ENCODE assay signal across 29 mouse cellular contexts in the genomic region with DNA sequence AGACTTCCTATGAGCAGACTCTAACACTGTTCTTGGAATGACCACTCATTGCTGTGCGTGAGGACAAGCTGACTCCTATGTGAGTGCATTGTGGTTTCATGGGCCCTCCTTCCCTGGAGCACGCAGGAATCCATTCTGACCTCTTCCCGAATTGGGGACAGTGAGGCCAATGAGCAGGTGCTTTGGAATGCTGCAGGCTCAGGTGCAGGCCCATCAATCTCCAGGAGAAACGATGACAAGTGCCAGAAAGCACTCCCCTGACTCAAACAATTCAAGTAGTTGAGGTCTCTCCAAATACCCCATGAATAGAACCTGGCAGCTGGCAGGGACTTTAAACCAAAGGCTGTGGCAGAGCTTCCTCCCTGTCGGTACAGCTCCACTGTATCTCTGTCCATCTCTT. TPM values are rescaled to one million over a fixed set of nuclear protein-coding genes. Genes with fewer than 3 reads are reported as not detected.
DNase-seq lines count a peak whose midpoint lies in the region; ATAC-seq and TF ChIP-seq lines count a peak whose summit lies in the region.
"Had no signal": no experiment of that assay in that cellular context is flagged by ENCODE, and none has a peak within 500 bp of the region (broad histone marks: within the 10 kb centered on the region; RNA-seq: fewer than 3 reads in every experiment).

No protein-coding gene starts in this region.

- H3K4me2 ChIP-seq in embryonic facial prominence, embryonic 14.5 days (ENCODE audit: low read depth, low read length): no peak overlapping the region
- H3K4me2 ChIP-seq in hindbrain, embryonic 13.5 days: no peak overlapping the region
- H3K4me2 ChIP-seq in lung, embryonic 14.5 days: no peak overlapping the region
- H3K4me2 ChIP-seq in lung, postnatal 0 days (replicated peaks; ENCODE audit: low read depth, low read length): no peak overlapping the region
- H3K4me2 ChIP-seq: embryonic facial prominence, embryonic 15.5 days; heart, embryonic 15.5 days; liver, embryonic 12.5 days had no signal

- no peak overlapping the region for H3K4me3 ChIP-seq in embryonic facial prominence, embryonic 14.5 days (ENCODE audit: low read depth, low read length)
- no peak overlapping the region for H3K4me3 ChIP-seq in embryonic facial prominence, embryonic 10.5 days
- no peak overlapping the region for H3K4me3 ChIP-seq in hindbrain, embryonic 13.5 days
- H3K4me3 ChIP-seq in hindbrain, embryonic 10.5 days: no peak overlapping the region
- no peak overlapping the region for H3K4me3 ChIP-seq in lung, embryonic 14.5 days (ENCODE audit: low read depth, low read length)
- H3K4me3 ChIP-seq in lung, postnatal 0 days (ENCODE audit: low read depth, low read length): no peak overlapping the region
- H3K4me3 ChIP-seq: embryonic facial prominence, embryonic 15.5 days; heart, embryonic 10.5 days; heart, embryonic 15.5 days; liver, embryonic 12.5 days had no signal

- H3K36me3 ChIP-seq in embryonic facial prominence, embryonic 14.5 days (ENCODE audit: control insufficient read depth, insufficient read depth, low read length): no peaks in the 10 kb centered on the region
- no peaks in the 10 kb centered on the region for H3K36me3 ChIP-seq in embryonic facial prominence, embryonic 10.5 days (replicated peaks)
- no peaks in the 10 kb centered on the region for H3K36me3 ChIP-seq in hindbrain, embryonic 13.5 days
- H3K36me3 ChIP-seq in hindbrain, embryonic 10.5 days: no peaks in the 10 kb centered on the region
- H3K36me3 ChIP-seq in lung, embryonic 14.5 days (ENCODE audit: insufficient read depth): no peaks in the 10 kb centered on the region
- H3K36me3 ChIP-seq in lung, postnatal 0 days (ENCODE audit: insufficient read depth, low read length): no peaks in the 10 kb centered on the region
- H3K36me3 ChIP-seq: embryonic facial prominence, embryonic 15.5 days; heart, embryonic 10.5 days; heart, embryonic 15.5 days; liver, embryonic 12.5 days had no signal

- no peak for TF ChIP-seq EP300 in lung, postnatal 0 days (IDR thresholded peaks at IDR 0.05)

- TF ChIP-seq CTCF in lung, embryonic 14.5 days (IDR thresholded peaks at IDR 0.05; ENCODE audit: low read depth): no peak
- TF ChIP-seq CTCF in lung, postnatal 0 days (IDR thresholded peaks at IDR 0.05): no peak

- H3K9ac ChIP-seq in embryonic facial prominence, embryonic 14.5 days (ENCODE audit: low read depth, low read length): no peak overlapping the region
- H3K9ac ChIP-seq in hindbrain, embryonic 13.5 days: no peak overlapping the region
- no peak overlapping the region for H3K9ac ChIP-seq in lung, embryonic 14.5 days
- no peak overlapping the region for H3K9ac ChIP-seq in lung, postnatal 0 days (replicated peaks; ENCODE audit: low read depth)
- H3K9ac ChIP-seq: embryonic facial prominence, embryonic 15.5 days; heart, embryonic 15.5 days; liver, embryonic 12.5 days; liver, postnatal 0 days had no signal

- H3K4me1 ChIP-seq in embryonic facial prominence, embryonic 14.5 days (ENCODE audit: control insufficient read depth, insufficient read depth, low read length): peaks cover 23% of the 10 kb centered on the region
- peaks cover 49% of the 10 kb centered on the region for H3K4me1 ChIP-seq in embryonic facial prominence, embryonic 10.5 days
- peaks cover 59% of the 10 kb centered on the region for H3K4me1 ChIP-seq in hindbrain, embryonic 13.5 days (replicated peaks)
- peaks cover 58% of the 10 kb centered on the region for H3K4me1 ChIP-seq in hindbrain, embryonic 10.5 days (replicated peaks)
- H3K4me1 ChIP-seq in lung, embryonic 14.5 days (ENCODE audit: insufficient read depth): peaks cover 5% of the 10 kb centered on the region; the same call in 1 of the 2 replicates
- H3K4me1 ChIP-seq in lung, postnatal 0 days (ENCODE audit: insufficient read depth, low read depth, low read length): no peaks in the 10 kb centered on the region
- H3K4me1 ChIP-seq: liver, embryonic 12.5 days had no signal

- no peaks in the 10 kb centered on the region for H3K9me3 ChIP-seq in embryonic facial prominence, embryonic 14.5 days (ENCODE audit: control insufficient read depth, low read length)
- no peaks in the 10 kb centered on the region for H3K9me3 ChIP-seq in embryonic facial prominence, embryonic 10.5 days
- no peaks in the 10 kb centered on the region for H3K9me3 ChIP-seq in hindbrain, embryonic 13.5 days
- no peaks in the 10 kb centered on the region for H3K9me3 ChIP-seq in hindbrain, embryonic 10.5 days
- no peaks in the 10 kb centered on the region for H3K9me3 ChIP-seq in lung, embryonic 14.5 days (ENCODE audit: low read depth, low read length)
- no peaks in the 10 kb centered on the region for H3K9me3 ChIP-seq in lung, postnatal 0 days (ENCODE audit: low read length)
- H3K9me3 ChIP-seq: embryonic facial prominence, embryonic 15.5 days; heart, embryonic 10.5 days; heart, embryonic 15.5 days; liver, embryonic 12.5 days had no signal

- WGBS in embryonic facial prominence, embryonic 14.5 days: 9% methylated on average over 5 of the region's 5 CpGs
- 10% methylated on average over 5 of the region's 5 CpGs for WGBS in embryonic facial prominence, embryonic 10.5 days
- 10% methylated on average over 5 of the region's 5 CpGs for WGBS in hindbrain, embryonic 13.5 days
- WGBS in hindbrain, embryonic 10.5 days: 11% methylated on average over 5 of the region's 5 CpGs
- WGBS in lung, embryonic 14.5 days: 12% methylated on average over 5 of the region's 5 CpGs
- 10% methylated on average over 5 of the region's 5 CpGs for WGBS in lung, postnatal 0 days

- peak; percentile 8 for DNase-seq in embryonic facial prominence, embryonic 14.5 days (ENCODE audit: low spot score)
- no peak for DNase-seq in embryonic facial prominence, embryonic 10.5 days (ENCODE audit: low spot score)
- no peak for DNase-seq in hindbrain, embryonic 10.5 days (ENCODE audit: low spot score)
- DNase-seq in lung, embryonic 14.5 days: peak; percentile 4
- DNase-seq in lung, postnatal 0 days (ENCODE audit: low spot score): no peak
- peak; percentile 9 for DNase-seq in Muller cell, postnatal 12 days (ENCODE audit: inconsistent ontology term)
- no peak for DNase-seq in adrenal gland, postnatal 25 days
- DNase-seq: adrenal gland, postnatal 14 days; cerebellum, adult 18-20 months; cerebellum, postnatal 10 days; gastrocnemius, postnatal 25 days; heart, adult 11 months; kidney, adult 9 months; kidney, postnatal 10 days; liver, postnatal 0 days; lung, postnatal 10 days; spleen, adult 18-20 months; thymus, postnatal 14 days had no signal

- ATAC-seq in embryonic facial prominence, embryonic 14.5 days (ENCODE audit: low read depth): 0 out of 2 replicates have a peak, but pooled peaks have one; percentile 33
- no peak for ATAC-seq in hindbrain, embryonic 13.5 days (ENCODE audit: low FRiP score)
- ATAC-seq in lung, embryonic 14.5 days (ENCODE audit: insufficient read depth): no peak
- no peak for ATAC-seq in lung, postnatal 0 days
- ATAC-seq: intestine, postnatal 0 days; liver, embryonic 12.5 days; liver, postnatal 0 days had no signal

- no peak overlapping the region for H3K27ac ChIP-seq in embryonic facial prominence, embryonic 14.5 days (replicated peaks; ENCODE audit: low read depth, low read length)
- H3K27ac ChIP-seq in embryonic facial prominence, embryonic 10.5 days (replicated peaks): no peak overlapping the region
- H3K27ac ChIP-seq in hindbrain, embryonic 13.5 days: peak overlapping the region; percentile 30; the same call in 1 of the 2 replicates
- H3K27ac ChIP-seq in hindbrain, embryonic 10.5 days: no peak overlapping the region
- H3K27ac ChIP-seq in lung, embryonic 14.5 days (ENCODE audit: low read depth): no peak overlapping the region
- no peak overlapping the region for H3K27ac ChIP-seq in lung, postnatal 0 days (ENCODE audit: low read length)
- H3K27ac ChIP-seq: embryonic facial prominence, embryonic 15.5 days; heart, embryonic 15.5 days; liver, embryonic 12.5 days; macrophage had no signal

- peaks cover 6% of the 10 kb centered on the region; the same call in 1 of the 2 replicates for H3K27me3 ChIP-seq in embryonic facial prominence, embryonic 14.5 days (replicated peaks; ENCODE audit: control insufficient read depth, insufficient read depth, low read length)
- H3K27me3 ChIP-seq in embryonic facial prominence, embryonic 10.5 days (replicated peaks; ENCODE audit: low read depth, poor library complexity, severe bottlenecking): peaks cover 71% of the 10 kb centered on the region
- H3K27me3 ChIP-seq in hindbrain, embryonic 13.5 days: peaks cover 40% of the 10 kb centered on the region
- peaks cover 55% of the 10 kb centered on the region for H3K27me3 ChIP-seq in hindbrain, embryonic 10.5 days (ENCODE audit: insufficient read depth, poor library complexity, severe bottlenecking)
- H3K27me3 ChIP-seq in lung, embryonic 14.5 days (ENCODE audit: insufficient read depth, low read length): no peaks in the 10 kb centered on the region
- no peaks in the 10 kb centered on the region for H3K27me3 ChIP-seq in lung, postnatal 0 days (replicated peaks; ENCODE audit: insufficient read depth, low read length)
- H3K27me3 ChIP-seq: heart, embryonic 15.5 days had no signal

RNA-seq across cellular contexts. Expression of a gene that starts 3.4 kb away (rescaled TPM):
- 0.41 and 0.67 TPM in 2 replicates for polyA plus RNA-seq in embryonic facial prominence, embryonic 14.5 days (2014; fragmentation: Nextera tagmentation; extraction: Ambion mirVana)
- 0.13 and 0.20 TPM in 2 replicates for polyA plus RNA-seq in embryonic facial prominence, embryonic 10.5 days (2016; fragmentation: Nextera tagmentation; extraction: Ambion mirVana)
- polyA plus RNA-seq in hindbrain, embryonic 13.5 days (2015; fragmentation: Nextera tagmentation; extraction: Ambion mirVana): 5.3 and 6.7 TPM in 2 replicates
- 0.31 and 0.71 TPM in 2 replicates for polyA plus RNA-seq in hindbrain, embryonic 10.5 days (2016; fragmentation: Nextera tagmentation; extraction: Ambion mirVana)
- polyA plus RNA-seq in lung, embryonic 14.5 days (2014; fragmentation: Nextera tagmentation; extraction: Ambion mirVana): 0.17 and 0.35 TPM in 2 replicates
- 0.07 and 0.10 TPM in 2 replicates for polyA plus RNA-seq in lung, postnatal 0 days (2015; fragmentation: Nextera tagmentation; extraction: Ambion mirVana)
- total RNA-seq in adrenal gland, postnatal 25 days (2021): 0.06 TPM in 1 of 2 replicates, not detected in the other
- total RNA-seq: common myeloid progenitor, adult 5-6 weeks; megakaryocyte-erythroid progenitor cell, adult 5-6 weeks; MEL; neutrophil, adult 5-6 weeks had no signal
- polyA plus RNA-seq: macrophage had no signal

Comparison
In these comparisons a context has a peak if more than half of its experiments do, and no peak if none do; other contexts are left out.
1. DNase-seq: peak in embryonic facial prominence, embryonic 14.5 days (single experiment), lung, embryonic 14.5 days (single experiment) and Muller cell, postnatal 12 days (single experiment); none in embryonic facial prominence, embryonic 10.5 days (single experiment), hindbrain, embryonic 10.5 days (single experiment), lung, postnatal 0 days (single experiment) and adrenal gland, postnatal 25 days (single experiment).